Comparison of ENCODE assay signal across 26 mouse cellular contexts in genomic region chr16:45311479-45311878, GRCm38 (mm10).
DNase-seq lines count a peak whose midpoint lies in the region; ATAC-seq and TF ChIP-seq lines count a peak whose summit lies in the region.
"Had no signal": no experiment of that assay in that cellular context is flagged by ENCODE, and none has a peak within 500 bp of the region (broad histone marks: within the 10 kb centered on the region; RNA-seq: fewer than 3 reads in every experiment).

No protein-coding gene starts in this region.

- no peaks in the 10 kb centered on the region for H3K79me3 ChIP-seq in C2C12 (ENCODE audit: low read depth)

- H3K4me3 ChIP-seq in lung, postnatal 0 days (ENCODE audit: low read depth, low read length) = no peak overlapping the region
- H3K4me3 ChIP-seq in C2C12 (ENCODE audit: insufficient read depth, poor library complexity, severe bottlenecking) (no peak overlapping the region), myocyte (no peak overlapping the region)
- no peak overlapping the region for H3K4me3 ChIP-seq in midbrain, postnatal 0 days (ENCODE audit: low read depth, low read length)
- H3K4me3 ChIP-seq: embryonic facial prominence, embryonic 10.5 days; embryonic facial prominence, embryonic 12.5 days; forebrain, embryonic 10.5 days; forebrain, embryonic 12.5 days had no signal

- no peak overlapping the region for H3K9ac ChIP-seq in lung, postnatal 0 days (replicated peaks; ENCODE audit: low read depth)
- H3K9ac ChIP-seq in midbrain, postnatal 0 days (replicated peaks; ENCODE audit: low read length, poor library complexity, severe bottlenecking) = no peak overlapping the region
- H3K9ac ChIP-seq: embryonic facial prominence, embryonic 12.5 days; forebrain, embryonic 12.5 days had no signal

- no peak overlapping the region for H3K27ac ChIP-seq in lung, postnatal 0 days (ENCODE audit: low read length)
- no peak overlapping the region for H3K27ac ChIP-seq in midbrain, postnatal 0 days (ENCODE audit: low read depth, low read length)
- H3K27ac ChIP-seq: embryonic facial prominence, embryonic 10.5 days; embryonic facial prominence, embryonic 12.5 days; forebrain, embryonic 10.5 days; forebrain, embryonic 12.5 days had no signal

- H3K4me2 ChIP-seq in lung, postnatal 0 days (replicated peaks; ENCODE audit: low read depth, low read length) = no peak overlapping the region
- no peak overlapping the region for H3K4me2 ChIP-seq in myocyte (ENCODE audit: low read depth)
- H3K4me2 ChIP-seq in midbrain, postnatal 0 days (ENCODE audit: low read depth, low read length, poor library complexity, severe bottlenecking) = no peak overlapping the region
- H3K4me2 ChIP-seq: embryonic facial prominence, embryonic 12.5 days; forebrain, embryonic 12.5 days had no signal

- H3ac ChIP-seq in C2C12 (ENCODE audit: control insufficient read depth, insufficient read length, low read depth) (no peak overlapping the region), myocyte (ENCODE audit: control insufficient read depth, insufficient read length) (no peak overlapping the region)

- H3K9me3 ChIP-seq in lung, postnatal 0 days (ENCODE audit: low read length) = no peaks in the 10 kb centered on the region
- H3K9me3 ChIP-seq in midbrain, postnatal 0 days (ENCODE audit: low read length) = no peaks in the 10 kb centered on the region
- H3K9me3 ChIP-seq: embryonic facial prominence, embryonic 10.5 days; embryonic facial prominence, embryonic 12.5 days; forebrain, embryonic 10.5 days; forebrain, embryonic 12.5 days; G1E had no signal

- no peaks in the 10 kb centered on the region for H3K79me2 ChIP-seq in C2C12 (ENCODE audit: control insufficient read depth, insufficient read depth)
- no peaks in the 10 kb centered on the region for H3K79me2 ChIP-seq in myocyte (ENCODE audit: control insufficient read depth, insufficient read depth)

- no peaks in the 10 kb centered on the region for H3K27me3 ChIP-seq in lung, postnatal 0 days (replicated peaks; ENCODE audit: insufficient read depth, low read length)
- H3K27me3 ChIP-seq in C2C12 (ENCODE audit: control insufficient read depth, insufficient read depth, insufficient read length) (no peaks in the 10 kb centered on the region), myocyte (ENCODE audit: control insufficient read depth, insufficient read depth, insufficient read length) (no peaks in the 10 kb centered on the region)
- no peaks in the 10 kb centered on the region for H3K27me3 ChIP-seq in midbrain, postnatal 0 days (ENCODE audit: insufficient read depth, low read length)
- H3K27me3 ChIP-seq: CH12.LX; embryonic facial prominence, embryonic 12.5 days; forebrain, embryonic 12.5 days; Patski had no signal

- peak; percentile 73 for DNase-seq in lung, postnatal 0 days (ENCODE audit: low spot score)
- no peak for DNase-seq in lung, postnatal 36 days
- DNase-seq in fat pad, adult 2 months (ENCODE audit: extremely low read depth, low read depth, low spot score) = peak; percentile 83
- DNase-seq in midbrain, postnatal 0 days (ENCODE audit: low spot score) = no peak
- no peak for DNase-seq in layer of hippocampus, adult 9-11 months
- DNase-seq: adrenal gland, adult 8-10 months; adrenal gland, postnatal 14 days; adrenal gland, postnatal 36 days; cerebellum, adult 11-12 months; cerebellum, adult 2 months; cerebellum, adult 9-10 months; cerebellum, postnatal 10 days; cerebellum, postnatal 25 days had no signal

- H3K36me3 ChIP-seq in lung, postnatal 0 days (ENCODE audit: insufficient read depth, low read length) = no peaks in the 10 kb centered on the region
- no peaks in the 10 kb centered on the region for H3K36me3 ChIP-seq in C2C12 (ENCODE audit: control insufficient read depth, insufficient read depth)
- H3K36me3 ChIP-seq in myocyte (ENCODE audit: control insufficient read depth, insufficient read depth) = no peaks in the 10 kb centered on the region
- no peaks in the 10 kb centered on the region for H3K36me3 ChIP-seq in midbrain, postnatal 0 days (ENCODE audit: insufficient read depth, low read length)
- H3K36me3 ChIP-seq: embryonic facial prominence, embryonic 10.5 days; embryonic facial prominence, embryonic 12.5 days; forebrain, embryonic 10.5 days; forebrain, embryonic 12.5 days; G1E had no signal

- no peaks in the 10 kb centered on the region; the same call in 1 of the 2 replicates for H3K4me1 ChIP-seq in lung, postnatal 0 days (ENCODE audit: insufficient read depth, low read depth, low read length)
- H3K4me1 ChIP-seq in midbrain, postnatal 0 days (ENCODE audit: insufficient read depth, low read length) = no peaks in the 10 kb centered on the region
- H3K4me1 ChIP-seq: embryonic facial prominence, embryonic 10.5 days; embryonic facial prominence, embryonic 12.5 days had no signal

- WGBS in lung, postnatal 0 days = 65% methylated on average over 1 of the region's 1 CpGs
- 70% methylated on average over 1 of the region's 1 CpGs for WGBS in midbrain, postnatal 0 days

- peak; percentile 76 for ATAC-seq in lung, postnatal 0 days
- no peak for ATAC-seq in midbrain, postnatal 0 days (ENCODE audit: low FRiP score)
- ATAC-seq: activated CD4-positive, CD25-positive, alpha-beta regulatory T cell, adult 4 months; CD4-positive, CD25-positive, alpha-beta regulatory T cell, adult 4 months; forebrain, embryonic 14.5 days; forebrain, embryonic 16.5 days; Patski had no signal

- peak; percentile 77 for TF ChIP-seq EP300 in lung, postnatal 0 days (IDR thresholded peaks at IDR 0.05)

- no peak for TF ChIP-seq POLR2A in myocyte (IDR thresholded peaks at IDR 0.05; ENCODE audit: insufficient read length, low read depth)

- no peak for TF ChIP-seq CTCF in lung, postnatal 0 days (IDR thresholded peaks at IDR 0.05)
- no peak for TF ChIP-seq CTCF in C2C12 (IDR thresholded peaks at IDR 0.05; ENCODE audit: control insufficient read depth, insufficient read depth, insufficient read length)
- TF ChIP-seq CTCF in midbrain, postnatal 0 days (IDR thresholded peaks at IDR 0.05) = no peak

TF ChIP-seq in C2C12, 6 proteins besides CTCF, POLR2A, EP300 and RAD21:
- TF ChIP-seq CEBPB (IDR thresholded peaks at IDR 0.05; ENCODE audit: low read depth) = peak; percentile 28
- no peak for TF ChIP-seq USF1 (IDR thresholded peaks at IDR 0.05; ENCODE audit: low read depth)

TF ChIP-seq in myocyte, 11 proteins besides CTCF, POLR2A, EP300 and RAD21:
- TF ChIP-seq CEBPB (IDR thresholded peaks at IDR 0.05; ENCODE audit: insufficient read depth, poor library complexity, severe bottlenecking) (peak; percentile 79), MYOD1 (IDR thresholded peaks at IDR 0.05; ENCODE audit: control insufficient read depth in 1 of 3, insufficient read length in 2 of 3, low read depth in 2 of 3) (peak in 1 of 3 experiments; percentile 21), POLR2AphosphoS2 (IDR thresholded peaks at IDR 0.05; ENCODE audit: insufficient read length, low read depth) (no peak), E2F4 (IDR thresholded peaks at IDR 0.05; ENCODE audit: insufficient read depth) (no peak)

Comparison
In these comparisons a context has a peak if more than half of its experiments do, and no peak if none do; other contexts are left out.
1. DNase-seq: peak in lung, postnatal 0 days (single experiment) and fat pad, adult 2 months (single experiment); none in lung, postnatal 36 days (single experiment), midbrain, postnatal 0 days (single experiment) and layer of hippocampus, adult 9-11 months (single experiment).